Mouse (Mus musculus): ENCODE measurements around the gene Adprhl2. TPM values are rescaled to one million over a fixed set of nuclear protein-coding genes. Genes with fewer than 3 reads are reported as not detected.

Adprhl2 gene
- polyA plus RNA-seq, 1 experiment = 2.0 TPM

GRCm38 (mm10) chr4:126310344-126310743 lies 11.2 kb downstream of the Adprhl2 start:
- Histone ChIP-seq H3K9me3 (ENCODE audit: control insufficient read depth, low read length) (peaks cover 5% of the 10 kb centered on the region), H3K4me1 (ENCODE audit: control insufficient read depth) (peaks cover 3% of the 10 kb centered on the region), H3K27me3 (ENCODE audit: control insufficient read depth) (peaks cover 17% of the 10 kb centered on the region), H3K4me3 (replicated peaks) (no peak overlapping the region), H3K36me3 (ENCODE audit: control insufficient read depth) (peaks cover 7% of the 10 kb centered on the region)
- no peak for TF ChIP-seq GATA1 (IDR thresholded peaks at IDR 0.05; ENCODE audit: low read length)
- no peak for TF ChIP-seq TAL1 (IDR thresholded peaks at IDR 0.05; ENCODE audit: low read length)

GRCm38 (mm10) chr4:126309922-126310309 lies 11.6 kb downstream of the Adprhl2 start:
- TF ChIP-seq GATA1 (IDR thresholded peaks at IDR 0.05; ENCODE audit: low read length) (no peak), TAL1 (IDR thresholded peaks at IDR 0.05; ENCODE audit: low read length) (no peak)
- Histone ChIP-seq H3K27me3 (ENCODE audit: control insufficient read depth) (peaks cover 17% of the 10 kb centered on the region), H3K36me3 (ENCODE audit: control insufficient read depth) (peaks cover 4% of the 10 kb centered on the region), H3K4me3 (replicated peaks) (no peak overlapping the region), H3K9me3 (ENCODE audit: control insufficient read depth, low read length) (peaks cover 5% of the 10 kb centered on the region), H3K4me1 (ENCODE audit: control insufficient read depth) (peaks cover 3% of the 10 kb centered on the region)

DNA sequence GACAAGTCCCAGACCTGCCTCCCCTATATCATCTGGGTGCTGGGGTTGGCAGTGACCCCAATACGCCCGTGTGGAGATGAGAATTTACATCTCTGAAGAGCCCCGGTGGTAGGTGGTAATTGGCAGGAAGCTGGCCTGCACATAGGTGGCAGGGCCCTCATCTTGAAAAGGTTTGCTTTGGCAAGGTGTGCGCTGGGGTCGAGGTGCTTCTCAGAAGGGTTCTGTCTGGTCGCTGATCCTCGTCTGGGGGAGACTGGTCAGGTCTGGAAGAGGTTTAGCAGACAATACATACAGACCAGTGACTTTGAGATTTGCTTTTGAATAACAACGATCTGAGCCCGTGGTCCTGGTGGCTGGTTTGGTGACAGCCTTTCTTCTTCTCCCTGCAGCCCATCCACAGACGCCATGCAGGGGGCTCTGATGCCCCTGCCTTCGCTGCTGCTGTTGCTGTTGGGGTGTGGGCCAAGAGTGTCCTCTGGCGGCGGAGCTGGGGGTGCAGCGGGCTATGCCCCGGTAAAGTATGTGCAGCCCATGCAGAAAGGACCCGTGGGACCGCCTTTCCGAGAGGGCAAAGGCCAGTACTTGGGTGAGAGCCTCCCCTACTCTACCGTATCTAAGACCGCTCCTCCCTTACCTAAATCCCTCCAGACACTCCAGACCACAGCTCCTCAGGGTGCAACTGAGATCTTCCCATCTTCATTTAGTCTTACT lies 12.1 kb downstream of the Adprhl2 start:
- H3K36me3 ChIP-seq (ENCODE audit: control insufficient read depth) = no peaks in the 10 kb centered on the region
- no peak overlapping the region for H3K4me3 ChIP-seq (replicated peaks)
- peaks cover 3% of the 10 kb centered on the region for H3K4me1 ChIP-seq (ENCODE audit: control insufficient read depth)
- TF ChIP-seq TAL1 (IDR thresholded peaks at IDR 0.05; ENCODE audit: low read length) = no peak
- TF ChIP-seq GATA1 (IDR thresholded peaks at IDR 0.05; ENCODE audit: low read length) = no peak
- H3K27me3 ChIP-seq (ENCODE audit: control insufficient read depth) = peaks cover 19% of the 10 kb centered on the region
- peaks cover 5% of the 10 kb centered on the region for H3K9me3 ChIP-seq (ENCODE audit: control insufficient read depth, low read length)

DNA sequence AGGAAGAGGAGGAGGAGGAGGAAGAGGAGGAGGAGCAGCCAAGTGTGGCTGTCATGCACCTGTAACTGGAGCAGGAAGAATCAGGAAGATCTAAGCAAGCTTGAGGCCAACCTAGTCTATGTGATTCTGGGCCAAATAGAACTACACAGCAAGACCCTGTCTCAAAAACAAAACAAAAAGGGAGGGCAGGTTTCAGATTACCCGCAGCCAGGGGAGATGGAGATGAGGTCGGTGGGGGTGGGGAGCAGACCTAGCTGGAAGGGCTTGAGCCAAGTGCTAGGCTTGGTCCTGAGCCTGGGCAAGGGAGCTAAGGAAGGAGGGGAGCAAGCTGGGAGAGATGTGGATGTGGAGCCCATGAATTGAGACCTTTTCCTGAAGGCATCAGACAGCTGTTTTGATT lies 14.7 kb downstream of the Adprhl2 start:
- Histone ChIP-seq H3K36me3 (ENCODE audit: control insufficient read depth) (no peaks in the 10 kb centered on the region), H3K9me3 (ENCODE audit: control insufficient read depth, low read length) (peaks cover 5% of the 10 kb centered on the region), H3K27me3 (ENCODE audit: control insufficient read depth) (peaks cover 43% of the 10 kb centered on the region), H3K4me3 (replicated peaks) (no peak overlapping the region), H3K4me1 (ENCODE audit: control insufficient read depth) (peaks cover 3% of the 10 kb centered on the region)
- TF ChIP-seq GATA1 (IDR thresholded peaks at IDR 0.05; ENCODE audit: low read length) (no peak), TAL1 (IDR thresholded peaks at IDR 0.05; ENCODE audit: low read length) (no peak)

- TF ChIP-seq TAL1 (IDR thresholded peaks at IDR 0.05; ENCODE audit: low read length) (no peak), GATA1 (IDR thresholded peaks at IDR 0.05; ENCODE audit: low read length) (no peak)
- H3K4me3 ChIP-seq (replicated peaks) = no peak overlapping the region
- H3K27me3 ChIP-seq (ENCODE audit: control insufficient read depth) = peaks cover 50% of the 10 kb centered on the region
- H3K36me3 ChIP-seq (ENCODE audit: control insufficient read depth) = no peaks in the 10 kb centered on the region
- peaks cover 8% of the 10 kb centered on the region for H3K9me3 ChIP-seq (ENCODE audit: control insufficient read depth, low read length)
- peaks cover 3% of the 10 kb centered on the region for H3K4me1 ChIP-seq (ENCODE audit: control insufficient read depth)
Observed at GRCm38 (mm10) chr4:126306058-126306457, 15.4 kb downstream of the Adprhl2 start.

DNA sequence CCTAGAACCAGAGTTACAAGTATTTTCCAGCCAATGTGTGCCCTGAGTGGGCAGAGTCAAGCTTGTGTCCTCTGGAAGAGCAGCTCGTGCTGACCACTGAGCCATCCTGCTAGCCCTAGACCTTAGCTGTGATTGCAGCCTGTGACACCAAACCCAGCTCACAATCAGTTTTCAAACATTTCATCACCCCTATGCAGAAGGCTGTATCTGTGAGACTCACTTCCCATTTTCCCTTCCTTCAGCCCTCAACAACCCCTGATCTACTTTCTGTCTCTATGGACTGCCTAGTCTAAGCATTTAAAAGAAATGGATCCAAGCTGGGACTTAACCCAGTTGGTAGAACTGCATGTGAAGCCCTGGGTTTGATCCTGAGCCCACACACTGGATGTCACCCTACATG lies 16.1 kb downstream of the Adprhl2 start:
- peaks cover 8% of the 10 kb centered on the region for H3K9me3 ChIP-seq (ENCODE audit: control insufficient read depth, low read length)
- peaks cover 57% of the 10 kb centered on the region for H3K27me3 ChIP-seq (ENCODE audit: control insufficient read depth)
- H3K36me3 ChIP-seq (ENCODE audit: control insufficient read depth) = no peaks in the 10 kb centered on the region
- peaks cover 3% of the 10 kb centered on the region for H3K4me1 ChIP-seq (ENCODE audit: control insufficient read depth)
- H3K4me3 ChIP-seq (replicated peaks) = no peak overlapping the region
- TF ChIP-seq GATA1 (IDR thresholded peaks at IDR 0.05; ENCODE audit: low read length) (no peak), TAL1 (IDR thresholded peaks at IDR 0.05; ENCODE audit: low read length) (no peak)

GRCm38 (mm10) chr4:126303877-126304276 lies 17.6 kb downstream of the Adprhl2 start:
- Histone ChIP-seq H3K27me3 (ENCODE audit: control insufficient read depth) (peaks cover 64% of the 10 kb centered on the region), H3K4me1 (ENCODE audit: control insufficient read depth) (no peaks in the 10 kb centered on the region), H3K4me3 (replicated peaks) (no peak overlapping the region), H3K9me3 (ENCODE audit: control insufficient read depth, low read length) (peaks cover 8% of the 10 kb centered on the region), H3K36me3 (ENCODE audit: control insufficient read depth) (no peaks in the 10 kb centered on the region)
- TF ChIP-seq TAL1 (IDR thresholded peaks at IDR 0.05; ENCODE audit: low read length) (no peak), GATA1 (IDR thresholded peaks at IDR 0.05; ENCODE audit: low read length) (no peak)

DNA sequence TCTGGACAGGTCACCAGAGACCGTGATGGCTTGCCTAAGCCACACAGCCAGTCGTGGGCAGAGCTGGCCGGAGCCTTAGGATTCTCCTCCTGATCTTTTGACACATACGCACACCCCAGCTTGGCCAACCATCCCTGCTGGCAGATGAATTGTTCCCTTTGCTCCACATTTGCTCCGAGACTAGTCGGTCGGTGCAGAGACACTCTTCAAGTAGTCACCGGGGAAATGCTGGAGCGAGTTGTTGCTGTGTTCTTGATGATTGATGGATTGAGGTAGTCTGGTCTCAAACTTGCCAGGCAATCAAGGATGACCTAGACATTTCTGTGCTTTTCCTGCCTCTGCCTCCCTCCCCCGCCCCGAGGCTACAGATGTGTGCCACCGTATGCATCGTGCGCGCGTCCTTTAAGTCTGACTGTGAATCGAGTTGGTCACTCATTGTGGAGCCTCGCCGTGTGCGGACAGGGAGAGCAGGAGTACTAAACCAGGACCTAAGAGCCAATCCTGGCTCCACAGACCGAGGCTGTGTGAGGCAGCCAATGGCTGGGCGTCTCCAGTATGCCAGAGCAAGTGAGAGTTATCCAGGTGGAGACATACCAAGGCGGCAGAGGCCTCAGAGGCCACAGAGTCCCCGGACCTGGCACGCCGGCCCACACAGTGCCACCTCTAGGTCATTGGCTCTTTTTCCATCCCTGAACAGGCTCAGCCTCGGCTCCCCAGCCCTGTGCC lies 19.8 kb downstream of the Adprhl2 start:
- TF ChIP-seq TAL1 (IDR thresholded peaks at IDR 0.05; ENCODE audit: low read length) (no peak), GATA1 (IDR thresholded peaks at IDR 0.05; ENCODE audit: low read length) (no peak)
- H3K4me1 ChIP-seq (ENCODE audit: control insufficient read depth) = no peaks in the 10 kb centered on the region; the same call in 1 of the 2 replicates
- H3K27me3 ChIP-seq (ENCODE audit: control insufficient read depth) = peaks cover 77% of the 10 kb centered on the region
- no peak overlapping the region for H3K4me3 ChIP-seq (replicated peaks)
- H3K9me3 ChIP-seq (ENCODE audit: control insufficient read depth, low read length) = peaks cover 8% of the 10 kb centered on the region
- H3K36me3 ChIP-seq (ENCODE audit: control insufficient read depth) = no peaks in the 10 kb centered on the region

GRCm38 (mm10) chr4:126300916-126301583 lies 20.5 kb downstream of the Adprhl2 start:
- Histone ChIP-seq H3K9me3 (ENCODE audit: control insufficient read depth, low read length) (peaks cover 6% of the 10 kb centered on the region), H3K27me3 (ENCODE audit: control insufficient read depth) (peaks cover 82% of the 10 kb centered on the region), H3K4me1 (ENCODE audit: control insufficient read depth) (no peaks in the 10 kb centered on the region; the same call in 1 of the 2 replicates), H3K4me3 (replicated peaks) (no peak overlapping the region), H3K36me3 (ENCODE audit: control insufficient read depth) (no peaks in the 10 kb centered on the region)
- TF ChIP-seq TAL1 (IDR thresholded peaks at IDR 0.05; ENCODE audit: low read length) (no peak), GATA1 (IDR thresholded peaks at IDR 0.05; ENCODE audit: low read length) (no peak)
